Mouse (Mus musculus) forebrain, embryonic 11.5 days (tissue): Measurements from ENCODE around the gene Catsper3. TPM values are rescaled to one million over a fixed set of nuclear protein-coding genes. Genes with fewer than 3 reads are reported as not detected.

Source experiments
- ATAC-seq: fragments of 200-750 bp; cut with Nextera tagmentation; replicated peaks from 2 replicates; pipeline ENCODE4 v1.8.0; 2017; ENCODE audit warnings: moderate TSS enrichment; ENCODE audit not compliant: low FRiP score
- DNase-seq: peaks from one replicate; pipeline ENCODE4 v3.0.0-alpha.2; 2017; ENCODE audit warnings: low spot score
- H3K27ac ChIP-seq: fragments of 300-500 bp; sonication (generic); 2 replicates; pipeline ENCODE4 v1.5.1; 2014; ENCODE audit warnings: low read depth, low read length
- H3K27me3 ChIP-seq: fragments of 300-500 bp; sonication (generic); 2 replicates; pipeline ENCODE4 v1.6.1; 2014; ENCODE audit warnings: mild to moderate bottlenecking, low read length, mixed read lengths; ENCODE audit not compliant: control insufficient read depth, insufficient read depth
- H3K36me3 ChIP-seq: fragments of 300-500 bp; sonication (generic); 2 replicates; pipeline ENCODE4 v1.6.1; 2014; ENCODE audit warnings: mild to moderate bottlenecking, low read length, moderate library complexity, mixed read lengths; ENCODE audit not compliant: control insufficient read depth, insufficient read depth
- H3K4me1 ChIP-seq: fragments of 300-500 bp; sonication (generic); replicated peaks from 2 replicates; pipeline ENCODE4 v1.6.1; 2014; ENCODE audit warnings: low read length, mixed read lengths; ENCODE audit not compliant: control insufficient read depth, insufficient read depth
- H3K4me2 ChIP-seq: fragments of 300-500 bp; sonication (generic); 2 replicates; pipeline ENCODE4 v1.6.1; 2014; ENCODE audit warnings: low read depth, mild to moderate bottlenecking, low read length, moderate library complexity, mixed read lengths; ENCODE audit not compliant: severe bottlenecking
- H3K4me3 ChIP-seq: fragments of 300-500 bp; sonication (generic); 2 replicates; pipeline ENCODE4 v1.5.1; 2014; ENCODE audit warnings: low read depth, low read length
- H3K9ac ChIP-seq: fragments of 300-500 bp; sonication (generic); 2 replicates; pipeline ENCODE4 v1.6.1; 2014; ENCODE audit warnings: low read length
- H3K9me3 ChIP-seq: fragments of 300-500 bp; sonication (generic); 2 replicates; pipeline ENCODE4 v1.6.1; 2016; ENCODE audit warnings: low read length, mixed read lengths; ENCODE audit not compliant: control insufficient read depth
- WGBS: fragments of 180-500 bp; shearing (Covaris S2); extraction: QIAGEN DNeasy Blood & Tissue Kit; methylation state at CpG from one replicate; pipeline ENCODE4 v1.1.7; 2014; 5-methylcytosine and 5-hydroxymethylcytosine counted together
- polyA plus RNA-seq: library from polyadenylated mRNA; unstranded; fragments of >200 nt; fragmentation: Nextera tagmentation; extraction: Ambion mirVana; gene quantifications from 2 replicates; pipeline ENCODE4 v1.2.1, GENCODE M21; 2014

Catsper3 gene
- polyA plus RNA-seq, 1 experiment from 2014 or later = not detected

DNA sequence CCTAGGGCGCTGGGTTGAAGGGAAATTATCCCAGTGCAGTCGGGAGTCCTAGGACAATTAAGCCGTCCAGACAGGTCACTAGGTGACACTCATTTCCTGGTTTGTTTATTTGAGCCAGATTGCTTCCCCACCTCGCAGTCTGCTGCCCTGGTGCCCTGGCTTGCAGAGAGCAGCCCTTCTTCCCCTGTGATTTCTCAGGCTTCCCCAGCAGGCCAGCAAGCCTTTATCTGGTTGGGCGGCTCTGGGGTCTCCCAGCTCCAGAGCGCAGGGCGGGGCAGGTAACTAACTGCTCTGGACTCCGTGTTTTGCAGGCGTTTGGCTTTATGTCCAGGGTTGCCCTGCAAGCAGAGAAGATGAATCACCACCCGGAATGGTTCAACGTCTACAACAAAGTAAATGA is 9.3 kb upstream of the Catsper3 start:
- H3K27ac ChIP-seq = no peak overlapping the region
- H3K9ac ChIP-seq = no peak overlapping the region
- 75% methylated on average over 11 of the region's 11 CpGs for WGBS
- H3K4me2 ChIP-seq = no peak overlapping the region
- no peaks in the 10 kb centered on the region for H3K27me3 ChIP-seq
- H3K4me1 ChIP-seq = no peaks in the 10 kb centered on the region
- H3K9me3 ChIP-seq = no peaks in the 10 kb centered on the region
- ATAC-seq = no peak
- no peak for DNase-seq
- no peak overlapping the region for H3K4me3 ChIP-seq
- no peaks in the 10 kb centered on the region for H3K36me3 ChIP-seq

DNA sequence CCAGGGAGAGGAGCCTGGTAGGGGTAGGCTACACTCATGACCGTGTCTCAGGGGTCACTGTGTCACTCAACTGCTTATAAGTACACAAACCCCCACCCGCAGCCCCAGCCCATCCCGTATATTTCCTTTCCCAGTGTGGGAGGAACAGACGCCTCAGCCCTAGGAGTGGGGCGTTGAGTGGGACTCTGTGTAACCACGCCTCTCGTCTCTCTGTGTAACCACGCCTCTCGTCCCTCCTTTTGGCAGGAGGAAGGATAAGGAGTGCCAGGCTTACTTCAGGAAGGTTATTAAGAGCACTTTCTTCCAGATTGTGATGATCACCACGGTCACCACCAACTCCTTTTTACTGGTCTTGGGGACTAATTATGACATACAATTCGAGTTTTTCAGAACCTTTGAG is 1.8 kb downstream of the Catsper3 start:
- Histone ChIP-seq H3K4me2 (no peak overlapping the region), H3K9ac (no peak overlapping the region), H3K4me3 (no peak overlapping the region), H3K36me3 (no peaks in the 10 kb centered on the region), H3K27ac (no peak overlapping the region), H3K9me3 (no peaks in the 10 kb centered on the region), H3K4me1 (no peaks in the 10 kb centered on the region), H3K27me3 (no peaks in the 10 kb centered on the region)
- WGBS = 85% methylated on average over 11 of the region's 11 CpGs
- DNase-seq (no peak), ATAC-seq (no peak)

DNA sequence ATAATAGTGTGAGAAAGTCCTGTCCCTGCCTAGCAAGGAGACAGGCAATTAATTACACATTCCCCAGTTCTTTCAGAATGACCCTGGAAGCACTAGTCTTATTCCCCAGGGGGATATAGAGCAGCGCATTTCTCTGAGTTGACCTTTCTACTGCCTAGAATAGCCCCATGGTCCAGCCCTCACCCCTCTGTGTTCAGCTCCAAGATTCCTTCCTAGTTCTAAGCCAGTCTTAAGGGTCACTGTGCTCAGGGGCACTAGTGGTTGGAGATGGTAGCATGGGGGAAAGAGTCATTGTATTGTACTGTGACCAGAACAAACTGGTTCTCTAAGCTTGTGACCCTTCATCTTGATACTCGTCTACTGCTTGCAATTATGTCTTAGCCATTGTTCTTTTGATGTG is 16.9 kb downstream of the Catsper3 start:
- WGBS = 71% methylated on average over 2 of the region's 2 CpGs
- Histone ChIP-seq H3K9me3 (no peaks in the 10 kb centered on the region), H3K4me1 (0 out of 2 replicates have a peak, but pooled peaks cover 2% of the 10 kb centered on the region), H3K27me3 (no peaks in the 10 kb centered on the region), H3K36me3 (no peaks in the 10 kb centered on the region), H3K9ac (no peak overlapping the region), H3K27ac (no peak overlapping the region), H3K4me3 (no peak overlapping the region), H3K4me2 (no peak overlapping the region)
- no peak for DNase-seq
- no peak for ATAC-seq

DNA sequence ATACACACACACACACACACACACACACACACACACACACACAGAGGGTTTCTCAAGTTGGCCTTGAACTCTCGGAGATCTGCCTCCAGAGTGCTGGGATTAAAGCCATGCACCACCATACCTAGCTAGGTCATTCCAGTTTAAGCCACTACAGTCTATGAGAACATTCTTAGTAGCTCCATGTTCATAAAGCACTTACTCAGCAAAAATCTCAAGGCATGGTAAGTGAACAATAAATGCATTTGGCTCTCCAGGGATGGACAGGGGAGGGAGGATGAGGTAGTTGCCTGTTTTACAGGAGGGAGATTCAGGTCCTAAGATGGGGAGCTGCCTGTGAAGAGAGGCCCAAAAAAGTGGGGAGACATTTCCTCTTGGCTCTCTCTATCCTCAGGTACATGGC is 19.6 kb downstream of the Catsper3 start:
- no peak for DNase-seq
- no peaks in the 10 kb centered on the region for H3K9me3 ChIP-seq
- H3K27ac ChIP-seq = no peak overlapping the region
- H3K9ac ChIP-seq = no peak overlapping the region
- ATAC-seq = no peak
- H3K36me3 ChIP-seq = no peaks in the 10 kb centered on the region
- whole genome bisulfite sequencing = 87% methylated on average over 1 of the region's 1 CpGs
- H3K4me1 ChIP-seq = 0 out of 2 replicates have a peak, but pooled peaks cover 2% of the 10 kb centered on the region
- no peak overlapping the region for H3K4me2 ChIP-seq
- H3K4me3 ChIP-seq = no peak overlapping the region
- H3K27me3 ChIP-seq = no peaks in the 10 kb centered on the region

DNA sequence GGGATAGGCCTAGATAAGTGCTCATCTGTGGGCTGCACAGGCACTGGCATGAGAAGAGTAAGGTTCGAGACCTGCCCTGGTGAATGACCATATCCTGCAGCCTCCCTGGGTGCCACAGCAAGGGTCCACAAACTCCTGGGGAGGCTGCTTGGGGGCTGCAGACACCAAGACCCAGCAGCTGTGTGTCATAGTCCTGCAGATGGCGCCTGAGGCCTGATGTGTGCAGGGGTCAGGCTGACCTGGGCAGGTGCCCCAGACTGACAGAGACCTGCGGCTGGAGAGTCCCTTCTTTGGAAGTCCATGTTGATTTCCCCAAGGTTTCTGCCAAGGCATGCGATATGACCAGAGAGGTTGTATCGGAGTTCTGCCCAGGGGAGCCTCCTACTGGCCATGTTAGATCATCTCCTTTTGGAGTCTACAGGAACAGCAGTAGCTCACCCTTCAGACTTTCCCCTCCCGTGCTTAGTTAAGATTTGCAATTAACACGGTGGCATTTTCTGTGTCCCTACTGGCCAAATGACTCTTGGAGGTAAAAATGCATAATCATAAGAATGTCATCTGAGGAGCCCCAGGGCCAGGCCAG is 24.8 kb downstream of the Catsper3 start:
- Histone ChIP-seq H3K27ac (no peak overlapping the region), H3K36me3 (no peaks in the 10 kb centered on the region), H3K9me3 (no peaks in the 10 kb centered on the region), H3K4me1 (no peaks in the 10 kb centered on the region; the same call in 1 of the 2 replicates), H3K27me3 (no peaks in the 10 kb centered on the region), H3K9ac (no peak overlapping the region), H3K4me3 (no peak overlapping the region), H3K4me2 (no peak overlapping the region)
- DNase-seq (no peak), ATAC-seq (no peak)
- 75% methylated on average over 7 of the region's 7 CpGs for WGBS

DNA sequence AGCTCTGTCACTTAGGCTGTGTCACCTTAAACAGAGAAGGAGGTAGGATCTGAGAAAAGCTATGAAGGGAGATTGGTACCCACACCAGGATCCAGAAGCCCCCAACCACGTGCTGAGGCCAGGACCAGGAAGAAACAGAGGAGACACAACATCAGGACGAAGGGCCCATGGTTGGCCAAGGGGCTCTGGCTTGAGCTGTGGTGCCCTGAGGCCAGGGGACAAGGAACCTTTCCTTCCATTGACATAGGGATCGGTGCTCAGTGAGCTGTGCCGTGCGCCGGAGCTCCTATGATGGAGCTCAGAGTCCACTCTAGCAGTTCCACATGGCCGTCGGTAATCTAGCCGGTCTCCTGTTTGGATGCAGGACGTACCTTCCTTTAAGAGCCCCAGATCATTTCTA is 25.3 kb downstream of the Catsper3 start:
- Histone ChIP-seq H3K4me3 (no peak overlapping the region), H3K4me1 (no peaks in the 10 kb centered on the region; the same call in 1 of the 2 replicates), H3K9ac (no peak overlapping the region), H3K27me3 (no peaks in the 10 kb centered on the region), H3K27ac (no peak overlapping the region), H3K4me2 (no peak overlapping the region), H3K9me3 (no peaks in the 10 kb centered on the region), H3K36me3 (no peaks in the 10 kb centered on the region)
- ATAC-seq (no peak), DNase-seq (no peak)
- 99% methylated on average over 10 of the region's 10 CpGs for WGBS

DNA sequence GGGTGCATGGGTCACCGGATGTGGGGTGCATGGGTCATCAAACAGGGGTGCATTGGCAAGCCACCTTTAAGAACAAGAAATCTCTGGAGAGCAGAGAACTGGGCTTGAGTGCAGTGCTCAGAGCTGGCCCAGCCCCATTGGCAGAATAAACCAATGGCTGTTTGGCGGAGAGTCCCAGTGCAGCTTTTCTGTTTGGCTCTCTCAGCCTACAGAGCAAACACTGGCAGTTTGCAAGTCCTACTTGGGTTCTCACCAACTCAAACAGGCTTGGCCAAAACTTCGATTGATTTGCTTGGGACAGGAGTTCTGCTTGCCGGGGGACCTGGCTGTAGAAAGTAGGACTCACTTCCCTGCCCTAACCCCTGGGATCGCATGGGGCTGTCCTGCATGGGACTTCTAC is 26.6 kb downstream of the Catsper3 start:
- Histone ChIP-seq H3K9me3 (no peaks in the 10 kb centered on the region), H3K27me3 (no peaks in the 10 kb centered on the region), H3K4me3 (no peak overlapping the region), H3K4me2 (no peak overlapping the region), H3K9ac (no peak overlapping the region), H3K4me1 (no peaks in the 10 kb centered on the region; the same call in 1 of the 2 replicates), H3K36me3 (no peaks in the 10 kb centered on the region), H3K27ac (no peak overlapping the region)
- WGBS = 79% methylated on average over 5 of the region's 5 CpGs
- no peak for ATAC-seq
- no peak for DNase-seq

DNA sequence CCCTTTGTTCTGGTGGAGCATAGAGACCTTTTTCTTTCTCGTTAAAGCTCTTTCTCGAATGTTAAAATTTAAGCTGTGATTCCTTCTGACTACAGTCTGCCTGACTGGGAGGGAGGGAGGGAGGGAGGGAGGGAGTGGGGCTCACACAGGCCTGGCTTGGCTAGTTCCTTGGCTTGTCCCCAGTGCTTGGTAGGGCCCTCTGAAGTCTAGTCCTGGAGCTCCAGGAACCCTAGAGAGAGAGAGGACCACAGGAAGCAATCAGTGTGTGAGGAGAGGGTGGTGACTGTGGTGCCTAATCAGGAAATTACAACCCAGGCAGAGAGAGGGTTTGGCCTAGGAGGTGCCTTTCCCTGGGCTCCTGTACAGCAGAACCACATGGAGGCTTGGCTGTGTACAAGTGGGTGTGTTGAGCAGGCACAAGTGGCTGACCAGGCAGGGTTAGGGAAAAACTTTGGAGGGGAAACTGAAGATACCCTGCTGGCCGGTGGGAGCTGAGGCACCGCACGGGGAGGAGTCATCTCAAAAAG is 29.2 kb downstream of the Catsper3 start:
- no peaks in the 10 kb centered on the region; the same call in 1 of the 2 replicates for H3K4me1 ChIP-seq
- DNase-seq = no peak
- WGBS = 66% methylated on average over 5 of the region's 5 CpGs
- H3K27me3 ChIP-seq = no peaks in the 10 kb centered on the region
- no peak overlapping the region for H3K4me2 ChIP-seq
- H3K9me3 ChIP-seq = no peaks in the 10 kb centered on the region
- no peak overlapping the region for H3K4me3 ChIP-seq
- ATAC-seq = no peak
- H3K36me3 ChIP-seq = no peaks in the 10 kb centered on the region
- no peak overlapping the region for H3K27ac ChIP-seq
- H3K9ac ChIP-seq = no peak overlapping the region

DNA sequence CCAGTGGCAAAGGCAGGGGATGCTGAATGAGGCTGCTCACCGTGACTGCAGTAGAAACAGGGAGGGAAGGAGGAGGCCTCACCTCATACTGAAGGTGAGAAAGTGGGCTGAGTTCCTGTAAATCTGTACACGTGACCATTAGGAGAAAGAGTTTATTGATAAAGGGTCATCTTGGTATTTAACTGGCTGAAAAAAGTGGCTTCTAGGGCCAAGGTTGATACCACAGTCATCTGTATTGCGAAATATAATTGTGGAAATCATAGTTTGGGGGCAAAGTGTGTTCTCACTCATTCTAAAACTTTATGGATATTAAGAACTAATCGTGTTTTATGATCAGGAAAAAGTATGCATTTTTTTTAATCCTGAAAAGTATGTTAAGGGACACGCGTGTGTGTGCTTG is 30.5 kb downstream of the Catsper3 start:
- H3K9me3 ChIP-seq = no peaks in the 10 kb centered on the region
- WGBS = 81% methylated on average over 6 of the region's 6 CpGs
- no peak overlapping the region for H3K27ac ChIP-seq
- ATAC-seq (no peak), DNase-seq (no peak)
- no peaks in the 10 kb centered on the region for H3K36me3 ChIP-seq
- H3K4me1 ChIP-seq = no peaks in the 10 kb centered on the region; the same call in 1 of the 2 replicates
- H3K27me3 ChIP-seq = no peaks in the 10 kb centered on the region
- no peak overlapping the region for H3K9ac ChIP-seq
- H3K4me3 ChIP-seq = no peak overlapping the region
- no peak overlapping the region for H3K4me2 ChIP-seq
